Mouse (Mus musculus): Measurements from ENCODE around the gene Agtr1a. TPM values are rescaled to one million over a fixed set of nuclear protein-coding genes. Genes with fewer than 3 reads are reported as not detected.
A peak's percentile ranks its signal among the peaks of the same experiment; 100 is the strongest.

Agtr1a gene
- total RNA-seq, 4 experiments from 2014 or later: 53.4 to 63.8 (median 55.9) TPM

GRCm38 (mm10) chr13:30362048-30362447 lies 25.8 kb downstream of the Agtr1a start:
- no peak for DNase-seq (ENCODE audit: low spot score)

GRCm38 (mm10) chr13:30364097-30364625 lies 27.9 kb downstream of the Agtr1a start:
- no peak for DNase-seq (ENCODE audit: low spot score)

- DNase-seq (ENCODE audit: low spot score): no peak
These were observed 28.5 kb downstream of the Agtr1a start for GRCm38 (mm10) chr13:30364780-30365179.

GRCm38 (mm10) chr13:30365378-30365777 lies 29.1 kb downstream of the Agtr1a start:
- DNase-seq (ENCODE audit: low spot score): no peak

GRCm38 (mm10) chr13:30368116-30368515 lies 31.9 kb downstream of the Agtr1a start:
- DNase-seq (ENCODE audit: low spot score): no peak

- no peak for DNase-seq (ENCODE audit: low spot score)
These were observed 32.5 kb downstream of the Agtr1a start for GRCm38 (mm10) chr13:30368746-30369145.

GRCm38 (mm10) chr13:30378868-30379267 lies 42.6 kb downstream of the Agtr1a start:
- DNase-seq (ENCODE audit: low spot score): no peak

- DNase-seq (ENCODE audit: low spot score): no peak
These were observed 48.9 kb downstream of the Agtr1a start for GRCm38 (mm10) chr13:30385183-30385582.

GRCm38 (mm10) chr13:30394123-30394522 lies 57.9 kb downstream of the Agtr1a start:
- no peak for DNase-seq (ENCODE audit: low spot score)

GRCm38 (mm10) chr13:30396431-30396830 lies 60.2 kb downstream of the Agtr1a start:
- peak; percentile 31 for DNase-seq (ENCODE audit: low spot score)

- no peak for DNase-seq (ENCODE audit: low spot score)
These were observed 62.6 kb downstream of the Agtr1a start for GRCm38 (mm10) chr13:30398852-30399251.

- no peak for DNase-seq (ENCODE audit: low spot score)
These were observed 64.4 kb downstream of the Agtr1a start for GRCm38 (mm10) chr13:30400621-30401020.

GRCm38 (mm10) chr13:30403874-30404273 lies 67.6 kb downstream of the Agtr1a start:
- DNase-seq (ENCODE audit: low spot score): no peak

GRCm38 (mm10) chr13:30418611-30419010 lies 82.4 kb downstream of the Agtr1a start:
- DNase-seq (ENCODE audit: low spot score): peak; percentile 36

GRCm38 (mm10) chr13:30427008-30427407 lies 90.8 kb downstream of the Agtr1a start:
- DNase-seq (ENCODE audit: low spot score): peak; percentile 57

- DNase-seq (ENCODE audit: low spot score): no peak
These were observed 91.2 kb downstream of the Agtr1a start for GRCm38 (mm10) chr13:30427436-30427835.

Other genes with a start within 250 kb of the Agtr1a start
- gene Mboat1, start 200.0 kb upstream of the Agtr1a start, total RNA-seq (2022): 1 to 10 TPM in 3 of 4 experiments, under 1 TPM in 1; 0.65 to 1.3 (median 1.2) TPM
- 1,000 to 10,000 TPM; 1,110 to 1,211 (median 1,181) TPM for gene Uqcrfs1, start 208.9 kb downstream of the Agtr1a start, total RNA-seq (2022)